Mouse (Mus musculus) kidney, embryonic 15.5 days (tissue): Measurements from ENCODE around the gene Ppp2r5c. TPM values are rescaled to one million over a fixed set of nuclear protein-coding genes. Genes with fewer than 3 reads are reported as not detected.

Experiments
- ATAC-seq: fragments of 200-750 bp; cut with Nextera tagmentation; replicated peaks from 2 replicates; pipeline ENCODE4 v1.8.0; 2017; ENCODE audit warnings: moderate TSS enrichment; ENCODE audit not compliant: low FRiP score
- H3K27ac ChIP-seq: fragments of 300-500 bp; sonication (generic); 2 replicates; pipeline ENCODE4 v1.5.1; 2015; ENCODE audit warnings: mild to moderate bottlenecking, inconsistent platforms
- H3K27me3 ChIP-seq: fragments of 300-500 bp; sonication (generic); 2 replicates; pipeline ENCODE4 v1.6.1; 2015; ENCODE audit warnings: inconsistent platforms
- H3K36me3 ChIP-seq: fragments of 300-500 bp; sonication (generic); 2 replicates; pipeline ENCODE4 v1.6.1; 2015; ENCODE audit warnings: inconsistent platforms
- H3K4me1 ChIP-seq: fragments of 300-500 bp; sonication (generic); 2 replicates; pipeline ENCODE4 v1.6.1; 2015; ENCODE audit warnings: inconsistent platforms
- H3K4me2 ChIP-seq: fragments of 300-500 bp; sonication (generic); 2 replicates; pipeline ENCODE4 v1.6.1; 2015; ENCODE audit warnings: moderate library complexity, mild to moderate bottlenecking, inconsistent platforms
- H3K4me3 ChIP-seq: fragments of 300-500 bp; sonication (generic); replicated peaks from 2 replicates; pipeline ENCODE4 v1.5.1; 2015; ENCODE audit warnings: mild to moderate bottlenecking, inconsistent platforms
- H3K9ac ChIP-seq: fragments of 300-500 bp; sonication (generic); 2 replicates; pipeline ENCODE4 v1.6.1; 2015; ENCODE audit warnings: mild to moderate bottlenecking, inconsistent platforms
- H3K9me3 ChIP-seq: fragments of 300-500 bp; sonication (generic); replicated peaks from 2 replicates; pipeline ENCODE4 v1.6.1; 2016; ENCODE audit warnings: inconsistent platforms
- WGBS: fragments of 180-500 bp; shearing (Covaris S2); methylation state at CpG from one replicate; pipeline ENCODE4 v1.1.7; 2015; ENCODE audit warnings: mixed read lengths; 5-methylcytosine and 5-hydroxymethylcytosine counted together
- polyA plus RNA-seq: library from polyadenylated mRNA; unstranded; fragments of >200 nt; fragmentation: Nextera tagmentation; extraction: Ambion mirVana; gene quantifications from 2 replicates; pipeline ENCODE4 v1.2.1, GENCODE M21; 2015

Gene Ppp2r5c
- polyA plus RNA-seq, 1 experiment from 2014 or later = 141 TPM

DNA sequence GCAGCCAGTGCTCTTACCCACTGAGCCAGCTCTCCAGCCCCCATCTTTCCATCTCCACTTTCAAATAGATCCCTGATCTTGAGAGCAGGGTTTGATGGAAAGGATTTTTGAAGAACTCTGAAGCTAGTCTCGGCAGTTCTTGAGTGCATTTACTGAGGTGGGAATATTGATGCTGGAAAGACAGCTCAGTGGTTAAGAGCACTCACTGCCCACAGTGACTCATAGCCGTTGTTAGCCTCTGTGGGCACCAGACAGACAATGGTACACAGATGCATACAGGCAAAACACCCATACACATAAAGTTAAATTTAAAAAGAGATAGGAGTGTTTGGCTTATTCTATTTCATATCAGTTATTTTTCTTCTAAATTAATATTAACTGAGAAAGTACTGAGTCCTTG is 159.8 kb downstream of the Ppp2r5c start:
- H3K9me3 ChIP-seq = no peaks in the 10 kb centered on the region
- peaks cover 33% of the 10 kb centered on the region for H3K4me1 ChIP-seq
- no peak overlapping the region for H3K4me3 ChIP-seq
- no peak overlapping the region for H3K4me2 ChIP-seq
- no peak overlapping the region for H3K27ac ChIP-seq
- no peak for ATAC-seq
- no peaks in the 10 kb centered on the region for H3K27me3 ChIP-seq
- peaks cover 5% of the 10 kb centered on the region for H3K36me3 ChIP-seq
- 83% methylated on average over 2 of the region's 2 CpGs for WGBS
- no peak overlapping the region for H3K9ac ChIP-seq

DNA sequence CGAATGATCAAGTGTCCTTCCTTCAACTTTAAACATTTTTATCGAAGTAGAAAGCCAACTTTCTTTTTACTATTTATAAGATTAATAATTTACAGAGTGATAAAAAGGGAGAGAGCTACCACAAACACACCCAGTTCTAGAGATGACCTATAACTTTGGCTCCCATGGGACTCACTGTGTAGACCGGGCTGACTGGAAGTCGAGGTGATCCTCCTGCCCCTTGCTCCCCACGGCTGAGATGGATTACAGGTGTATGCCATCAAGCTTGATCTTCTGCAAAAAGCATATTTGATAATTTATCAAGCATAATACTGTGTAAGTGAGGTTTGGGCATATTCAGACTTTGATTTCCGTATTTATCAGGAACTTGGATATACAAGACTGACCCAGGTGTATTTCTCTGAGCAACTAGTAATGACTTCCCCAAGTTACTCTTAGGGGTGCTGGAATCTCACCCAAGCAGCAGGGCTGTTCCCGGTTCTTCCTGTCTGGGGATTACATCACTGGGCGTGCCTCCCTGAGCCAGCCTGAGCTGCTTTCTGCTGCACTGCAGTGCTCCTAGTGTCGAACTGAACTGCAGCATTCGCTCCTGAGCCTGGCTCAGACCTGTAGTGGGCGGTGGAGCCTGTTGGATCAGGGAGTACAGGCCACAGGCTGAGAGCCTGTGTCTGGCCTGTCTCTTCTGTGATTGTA is 161.7 kb downstream of the Ppp2r5c start:
- no peak overlapping the region for H3K4me3 ChIP-seq
- peak overlapping the region; percentile 64 for H3K27ac ChIP-seq
- 55% methylated on average over 11 of the region's 11 CpGs for WGBS
- H3K9me3 ChIP-seq = no peaks in the 10 kb centered on the region
- no peaks in the 10 kb centered on the region for H3K27me3 ChIP-seq
- peak; percentile 87 for ATAC-seq
- peaks cover 22% of the 10 kb centered on the region for H3K36me3 ChIP-seq
- no peak overlapping the region for H3K9ac ChIP-seq
- H3K4me1 ChIP-seq = peaks cover 19% of the 10 kb centered on the region
- no peak overlapping the region for H3K4me2 ChIP-seq

DNA sequence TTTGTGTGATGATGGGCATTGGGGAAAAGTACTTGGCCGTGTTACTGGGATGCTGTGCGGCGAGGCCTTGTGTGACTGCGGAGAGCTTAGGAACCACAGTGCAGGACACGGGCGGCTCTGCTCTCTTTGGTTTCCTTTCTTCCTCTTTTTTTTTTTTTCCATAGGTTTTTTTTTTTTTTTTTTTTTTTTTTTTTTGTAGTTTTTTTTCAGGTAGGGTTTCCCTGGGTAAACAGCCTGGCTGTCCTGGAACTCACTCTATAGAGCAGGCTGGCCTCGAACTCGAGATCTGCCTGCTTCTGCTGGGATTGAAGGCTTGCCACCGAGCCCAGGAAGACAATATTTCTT is 162.2 kb downstream of the Ppp2r5c start:
- Histone ChIP-seq H3K4me1 (peaks cover 13% of the 10 kb centered on the region; the same call in 1 of the 2 replicates), H3K9me3 (no peaks in the 10 kb centered on the region), H3K4me2 (no peak overlapping the region), H3K27me3 (no peaks in the 10 kb centered on the region), H3K27ac (peak overlapping the region; percentile 64; the same call in 1 of the 2 replicates), H3K4me3 (no peak overlapping the region), H3K9ac (no peak overlapping the region), H3K36me3 (peaks cover 28% of the 10 kb centered on the region)
- ATAC-seq = no peak
- 88% methylated on average over 9 of the region's 9 CpGs for WGBS

DNA sequence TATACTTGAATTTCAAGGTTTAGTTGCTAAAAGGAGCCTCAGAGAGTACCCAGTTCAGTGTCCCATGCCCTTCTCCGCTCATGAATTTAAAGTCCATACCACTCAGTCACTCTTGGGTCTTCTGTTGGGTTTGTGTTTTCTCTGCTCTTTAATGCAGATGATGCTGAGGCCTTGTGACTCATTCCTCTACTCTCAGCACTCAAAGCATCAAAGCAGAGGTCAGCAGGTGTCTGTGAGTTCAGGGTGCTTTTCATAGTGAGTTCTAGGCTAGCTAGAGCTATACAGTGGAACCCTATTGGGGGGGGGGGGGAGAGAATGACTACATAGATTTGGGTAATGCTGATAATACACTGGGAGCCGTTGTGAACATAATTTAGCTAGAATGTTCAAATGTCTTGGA is 163.8 kb downstream of the Ppp2r5c start:
- no peak for ATAC-seq
- H3K27me3 ChIP-seq = no peaks in the 10 kb centered on the region
- no peak overlapping the region for H3K9ac ChIP-seq
- H3K4me3 ChIP-seq = no peak overlapping the region
- no peak overlapping the region for H3K27ac ChIP-seq
- H3K9me3 ChIP-seq = no peaks in the 10 kb centered on the region
- no peak overlapping the region for H3K4me2 ChIP-seq
- 93% methylated on average over 2 of the region's 2 CpGs for WGBS
- H3K4me1 ChIP-seq = peaks cover 13% of the 10 kb centered on the region; the same call in 1 of the 2 replicates
- H3K36me3 ChIP-seq = peaks cover 43% of the 10 kb centered on the region

DNA sequence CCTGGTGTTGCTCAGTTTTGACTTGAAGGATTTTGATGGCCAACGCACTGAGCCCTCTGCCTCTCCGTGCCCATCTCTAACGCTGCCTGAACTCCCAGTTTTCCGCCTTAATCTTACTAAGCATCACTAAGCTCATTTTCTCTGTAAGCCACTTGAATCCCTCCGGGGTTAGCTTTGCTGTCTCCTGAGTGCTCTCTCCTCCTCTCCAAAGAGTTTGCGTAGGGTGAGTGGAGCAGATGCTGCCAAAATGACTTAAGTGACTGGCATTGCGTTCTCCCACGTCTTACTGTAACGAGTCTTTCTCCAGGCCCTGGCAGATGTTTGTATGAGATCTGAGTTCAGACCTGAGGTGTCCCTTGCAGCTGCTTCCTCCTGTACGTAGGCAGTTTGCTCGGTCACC is 183.1 kb downstream of the Ppp2r5c start:
- 95% methylated on average over 11 of the region's 11 CpGs for WGBS
- no peaks in the 10 kb centered on the region for H3K27me3 ChIP-seq
- H3K27ac ChIP-seq = no peak overlapping the region
- H3K4me1 ChIP-seq = no peaks in the 10 kb centered on the region
- ATAC-seq = no peak
- no peaks in the 10 kb centered on the region for H3K9me3 ChIP-seq
- H3K4me2 ChIP-seq = no peak overlapping the region
- peaks cover 100% of the 10 kb centered on the region for H3K36me3 ChIP-seq
- H3K9ac ChIP-seq = no peak overlapping the region
- H3K4me3 ChIP-seq = no peak overlapping the region

Other genes with a start within 250 kb of the Ppp2r5c start
- 0.45 and 0.50 TPM in 2 replicates for gene Dio3, start 168.1 kb upstream of the Ppp2r5c start, polyA plus RNA-seq
- 38.6 and 52.4 TPM in 2 replicates for gene Dync1h1, start 154.3 kb downstream of the Ppp2r5c start, polyA plus RNA-seq
- 0.27 TPM in 1 of 2 replicates, not detected in the other for gene 1700001K19Rik, start 235.5 kb downstream of the Ppp2r5c start, polyA plus RNA-seq